Mouse (Mus musculus) spleen, adult 2 months (tissue): ENCODE data around the gene Dusp27.

Experiments used
- CTCF ChIP-seq: fragments of 200-500 bp; IDR thresholded peaks from 2 replicates; pipeline ENCODE4 v1.5.1; 2011; ENCODE audit warnings: mild to moderate bottlenecking, inconsistent platforms; ENCODE audit not compliant: insufficient read depth, insufficient read length, insufficient replicate concordance; ENCODE audit errors: extremely low read depth
- POLR2A ChIP-seq: fragments of 200-500 bp; IDR thresholded peaks from 2 replicates; pipeline ENCODE4 v1.6.1; 2011; ENCODE audit warnings: low read depth, low read length, inconsistent platforms

DNA sequence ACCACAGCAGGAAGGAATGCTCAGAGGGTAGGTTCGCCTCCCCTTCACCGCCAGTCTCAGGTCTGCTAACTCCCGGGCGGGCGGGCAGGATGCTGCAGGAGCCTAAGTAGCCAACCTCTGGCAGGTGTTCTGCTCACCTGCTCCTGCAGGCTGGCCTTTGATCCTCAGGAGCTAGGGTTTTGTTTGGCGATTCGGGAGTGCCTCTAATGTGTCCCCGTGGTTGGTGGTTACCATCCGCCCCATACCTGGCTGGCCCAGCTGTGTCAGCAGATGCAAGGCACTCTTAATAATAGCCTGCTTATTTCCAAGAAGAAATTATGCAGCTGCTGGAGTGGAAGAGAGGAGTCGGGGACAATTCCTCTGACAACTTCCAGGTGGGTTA lies 27.4 kb upstream of the Dusp27 start:
- TF ChIP-seq POLR2A (no peak), CTCF (no peak)
